Mouse (Mus musculus): ENCODE data around the gene Hoxb4. TPM values are rescaled to one million over a fixed set of nuclear protein-coding genes. Genes with fewer than 3 reads are reported as not detected.

Gene Hoxb4
- polyA plus RNA-seq, 1 experiment from 2014 or later = 7.5 TPM

DNA sequence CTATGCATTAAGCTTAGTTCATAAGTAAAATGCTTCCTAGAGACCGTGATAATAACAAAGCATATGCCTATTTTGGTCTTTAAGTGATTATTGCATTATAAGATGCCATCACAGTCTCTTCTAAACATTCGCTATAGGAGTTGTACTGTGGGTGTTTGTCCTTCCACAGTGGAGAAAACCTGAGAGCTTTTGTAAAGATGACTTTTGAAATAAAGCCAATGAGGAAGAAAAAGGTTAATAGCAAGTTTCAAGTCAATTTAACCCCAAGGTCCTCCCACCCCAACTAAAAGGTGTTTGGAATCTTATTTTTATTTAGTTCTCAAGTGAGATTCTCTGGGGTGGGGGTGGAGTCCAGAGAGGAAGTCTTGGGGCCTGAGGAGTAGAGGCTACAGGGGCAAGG, 4.9 kb upstream of the Hoxb4 start:
- 14% methylated on average over 2 of the region's 2 CpGs for WGBS
- ATAC-seq (ENCODE audit: low read depth) = no peak
- Histone ChIP-seq H3K9me3 (no peaks in the 10 kb centered on the region), H3K27ac (replicated peaks) (peak overlapping the region; percentile 100), H3K4me1 (replicated peaks) (peaks cover 100% of the 10 kb centered on the region), H3K4me2 (peak overlapping the region; percentile 96), H3K36me3 (no peaks in the 10 kb centered on the region), H3K9ac (peak overlapping the region; percentile 100), H3K4me3 (peak overlapping the region; percentile 99), H3K27me3 (no peaks in the 10 kb centered on the region)

DNA sequence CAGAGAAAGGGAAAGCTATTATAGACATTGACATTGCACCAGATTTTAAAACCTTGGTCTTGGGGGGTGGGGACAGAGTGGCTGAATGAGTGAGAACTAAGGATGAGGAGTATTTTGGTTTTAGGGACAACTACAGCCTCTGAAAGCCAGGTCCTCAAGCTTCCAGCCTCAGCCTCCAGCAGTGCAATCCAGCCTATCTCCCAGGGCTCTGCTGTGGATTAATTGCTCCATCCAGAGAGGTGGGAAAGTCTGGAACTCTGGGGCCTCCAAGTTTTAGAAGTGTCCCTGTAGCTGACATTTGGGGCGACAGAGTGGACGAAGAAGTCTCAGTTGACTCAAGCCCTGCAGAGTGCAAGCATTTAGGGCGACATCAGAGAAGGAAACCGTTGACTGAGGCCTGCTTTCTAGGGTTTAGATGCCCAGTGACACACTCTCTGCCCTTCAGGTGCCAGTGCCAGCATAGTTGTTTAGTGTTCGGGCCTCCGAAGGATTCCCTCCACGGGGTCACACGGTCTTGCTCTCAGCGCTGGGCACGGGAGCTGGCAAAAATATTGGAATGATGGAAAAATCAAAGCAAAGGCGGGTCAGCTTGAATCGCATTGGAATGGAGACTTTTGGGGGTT, 4.2 kb upstream of the Hoxb4 start:
- peak overlapping the region; percentile 99 for H3K4me3 ChIP-seq
- H3K4me2 ChIP-seq = peak overlapping the region; percentile 96
- H3K4me1 ChIP-seq (replicated peaks) = peaks cover 94% of the 10 kb centered on the region
- H3K36me3 ChIP-seq = no peaks in the 10 kb centered on the region
- ATAC-seq (ENCODE audit: low read depth) = no peak
- H3K27me3 ChIP-seq = no peaks in the 10 kb centered on the region
- no peaks in the 10 kb centered on the region for H3K9me3 ChIP-seq
- WGBS = 3% methylated on average over 12 of the region's 12 CpGs
- peak overlapping the region; percentile 100 for H3K9ac ChIP-seq
- peak overlapping the region; percentile 100 for H3K27ac ChIP-seq (replicated peaks)

DNA sequence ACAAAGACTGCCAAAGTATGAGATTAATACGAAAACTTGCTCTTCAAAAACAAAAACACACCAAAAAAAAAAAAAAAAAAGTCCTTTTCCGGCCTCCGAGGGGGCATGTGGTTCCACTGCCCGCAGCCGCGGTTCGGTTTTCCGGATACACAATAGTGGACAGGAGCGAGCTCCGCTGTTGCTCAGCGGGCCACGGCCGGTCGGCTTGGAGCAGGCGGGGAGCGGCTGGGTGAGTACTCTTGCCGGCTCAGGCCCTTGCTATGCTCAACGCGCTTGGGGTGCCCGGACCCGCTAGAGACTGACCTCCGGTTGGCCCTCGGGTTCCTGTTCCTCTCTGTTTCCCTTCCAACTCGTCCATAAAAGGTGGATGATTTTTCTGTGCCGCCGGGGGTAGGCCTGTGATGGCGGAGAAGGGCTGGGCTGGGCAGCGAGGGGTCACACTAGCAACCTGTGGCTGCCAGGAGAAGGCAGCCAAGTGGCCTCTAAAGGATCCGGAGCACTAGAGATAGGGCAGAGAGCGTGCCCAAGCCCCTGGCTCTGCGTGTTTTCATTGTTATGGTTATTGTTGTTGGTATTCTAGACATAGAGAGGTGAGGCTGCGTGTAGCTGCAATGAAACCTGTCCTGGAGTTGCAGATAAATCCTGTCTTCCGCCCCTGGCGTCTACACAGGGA, 3.3 kb upstream of the Hoxb4 start:
- Histone ChIP-seq H3K36me3 (no peaks in the 10 kb centered on the region), H3K9ac (peak overlapping the region; percentile 100), H3K4me2 (peak overlapping the region; percentile 96), H3K4me1 (replicated peaks) (peaks cover 89% of the 10 kb centered on the region), H3K9me3 (no peaks in the 10 kb centered on the region), H3K4me3 (peak overlapping the region; percentile 99), H3K27ac (replicated peaks) (peak overlapping the region; percentile 100), H3K27me3 (no peaks in the 10 kb centered on the region)
- WGBS = under 1% methylated on average over 34 of the region's 34 CpGs
- ATAC-seq (ENCODE audit: low read depth) = no peak

DNA sequence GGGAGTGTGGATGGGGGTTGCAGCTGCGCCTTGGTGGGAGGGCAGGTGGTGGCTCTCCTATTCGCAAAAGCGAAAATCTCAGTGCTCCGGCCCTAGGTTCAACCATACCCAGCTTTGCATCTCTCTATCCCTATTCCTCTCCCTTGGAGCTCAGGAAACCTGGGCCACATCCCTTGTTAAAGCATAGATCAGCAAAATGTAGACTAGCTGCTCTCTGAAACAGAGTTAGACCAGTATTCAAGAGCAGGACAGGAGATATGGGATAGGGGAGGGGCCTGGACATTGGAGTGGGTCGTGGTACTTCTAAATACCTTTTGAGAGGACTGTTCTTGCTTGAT, 2.8 kb upstream of the Hoxb4 start:
- 2% methylated on average over 5 of the region's 5 CpGs for WGBS

DNA sequence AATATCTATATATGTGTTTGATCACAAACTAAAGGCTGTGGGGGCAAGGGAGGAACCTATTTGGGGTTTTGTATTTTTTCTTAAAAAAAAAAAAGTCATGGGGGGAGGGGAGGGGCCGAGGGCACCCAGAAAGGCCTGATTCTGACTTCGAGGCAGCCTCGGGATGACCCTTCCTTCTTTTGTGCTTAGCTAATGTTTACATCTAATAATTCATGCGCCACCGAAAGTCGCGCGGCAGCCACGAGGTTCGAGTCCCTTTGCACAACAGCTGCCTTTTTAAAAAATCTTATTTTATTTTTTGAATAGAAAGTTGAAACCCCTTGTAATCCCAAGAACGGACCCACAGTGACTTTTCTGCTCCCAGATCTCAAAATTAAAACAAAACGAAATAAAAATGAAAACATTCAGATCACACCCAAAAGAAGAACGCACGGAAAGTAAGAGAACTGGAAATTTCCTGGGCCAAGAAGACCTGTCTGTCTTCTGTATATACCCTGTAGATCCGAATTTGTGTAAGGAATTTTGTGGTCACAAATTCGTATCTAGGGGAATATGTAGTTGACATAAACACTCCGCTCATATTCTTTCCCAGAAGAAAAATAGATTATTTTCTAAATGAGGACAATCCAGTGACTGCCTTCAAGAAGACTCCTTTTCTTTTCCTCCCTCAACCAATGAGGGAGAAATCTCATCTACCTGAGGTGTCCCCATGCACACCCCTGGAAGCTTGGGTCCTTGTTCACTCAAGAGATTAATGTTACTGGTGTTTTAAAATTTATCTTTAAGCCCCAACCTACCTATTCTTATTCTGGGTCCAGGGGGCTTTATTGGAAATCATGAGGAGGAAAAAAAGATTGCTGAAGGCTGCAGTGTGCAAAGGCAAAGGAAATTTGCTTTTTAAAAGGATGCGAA, 1.1 kb upstream of the Hoxb4 start:
- Histone ChIP-seq H3K4me2 (peak overlapping the region; percentile 96), H3K9ac (peak overlapping the region; percentile 100), H3K27ac (replicated peaks) (peak overlapping the region; percentile 100), H3K27me3 (no peaks in the 10 kb centered on the region), H3K36me3 (peaks cover 7% of the 10 kb centered on the region; the same call in 1 of the 2 replicates), H3K4me1 (replicated peaks) (peaks cover 89% of the 10 kb centered on the region), H3K9me3 (no peaks in the 10 kb centered on the region), H3K4me3 (peak overlapping the region; percentile 99)
- WGBS = 4% methylated on average over 18 of the region's 18 CpGs
- no peak for ATAC-seq (ENCODE audit: low read depth)

More for the DNA sequence above, 2.8 kb upstream of the Hoxb4 start:
- peak overlapping the region; percentile 100 for H3K27ac ChIP-seq (replicated peaks)
- H3K9me3 ChIP-seq = no peaks in the 10 kb centered on the region
- no peaks in the 10 kb centered on the region for H3K36me3 ChIP-seq
- peak overlapping the region; percentile 96 for H3K4me2 ChIP-seq
- H3K4me3 ChIP-seq = peak overlapping the region; percentile 99
- no peaks in the 10 kb centered on the region for H3K27me3 ChIP-seq
- no peak for ATAC-seq (ENCODE audit: low read depth)
- peak overlapping the region; percentile 100 for H3K9ac ChIP-seq
- H3K4me1 ChIP-seq (replicated peaks) = peaks cover 89% of the 10 kb centered on the region

DNA sequence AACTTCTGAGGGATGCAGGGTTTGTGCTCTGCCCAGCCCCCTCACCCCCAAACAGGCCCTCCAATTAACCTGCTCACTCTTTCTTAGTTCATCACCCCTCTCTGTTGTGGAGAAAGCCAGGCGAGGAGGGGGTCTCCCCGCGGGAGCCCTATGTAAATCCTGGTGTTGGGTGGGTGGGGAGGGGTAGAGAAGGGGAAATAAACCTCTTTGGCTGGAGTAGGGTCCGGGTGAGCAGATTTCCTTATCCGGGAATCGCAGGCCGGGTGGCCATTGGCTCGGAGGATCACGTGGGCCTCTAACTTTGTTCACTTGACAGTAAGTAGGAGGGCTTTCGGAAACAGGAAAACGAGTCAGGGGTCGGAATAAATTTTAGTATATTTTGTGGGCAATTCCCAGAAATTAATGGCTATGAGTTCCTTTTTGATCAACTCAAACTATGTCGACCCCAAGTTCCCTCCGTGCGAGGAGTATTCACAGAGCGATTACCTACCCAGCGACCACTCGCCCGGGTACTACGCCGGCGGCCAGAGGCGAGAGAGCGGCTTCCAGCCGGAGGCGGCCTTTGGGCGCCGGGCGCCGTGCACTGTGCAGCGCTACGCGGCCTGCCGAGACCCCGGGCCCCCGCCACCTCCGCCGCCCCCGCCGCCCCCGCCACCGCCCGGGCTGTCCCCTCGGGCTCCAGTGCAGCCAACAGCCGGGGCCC, 452 bp downstream of the Hoxb4 start:
- Histone ChIP-seq H3K27me3 (no peaks in the 10 kb centered on the region), H3K4me1 (replicated peaks) (peaks cover 89% of the 10 kb centered on the region), H3K27ac (replicated peaks) (peak overlapping the region; percentile 100), H3K9me3 (no peaks in the 10 kb centered on the region), H3K4me2 (peak overlapping the region; percentile 96), H3K9ac (peak overlapping the region; percentile 100), H3K36me3 (peaks cover 7% of the 10 kb centered on the region; the same call in 1 of the 2 replicates), H3K4me3 (peak overlapping the region; percentile 99)
- ATAC-seq (ENCODE audit: low read depth) = peak; percentile 67
- WGBS = under 1% methylated on average over 29 of the region's 45 CpGs

DNA sequence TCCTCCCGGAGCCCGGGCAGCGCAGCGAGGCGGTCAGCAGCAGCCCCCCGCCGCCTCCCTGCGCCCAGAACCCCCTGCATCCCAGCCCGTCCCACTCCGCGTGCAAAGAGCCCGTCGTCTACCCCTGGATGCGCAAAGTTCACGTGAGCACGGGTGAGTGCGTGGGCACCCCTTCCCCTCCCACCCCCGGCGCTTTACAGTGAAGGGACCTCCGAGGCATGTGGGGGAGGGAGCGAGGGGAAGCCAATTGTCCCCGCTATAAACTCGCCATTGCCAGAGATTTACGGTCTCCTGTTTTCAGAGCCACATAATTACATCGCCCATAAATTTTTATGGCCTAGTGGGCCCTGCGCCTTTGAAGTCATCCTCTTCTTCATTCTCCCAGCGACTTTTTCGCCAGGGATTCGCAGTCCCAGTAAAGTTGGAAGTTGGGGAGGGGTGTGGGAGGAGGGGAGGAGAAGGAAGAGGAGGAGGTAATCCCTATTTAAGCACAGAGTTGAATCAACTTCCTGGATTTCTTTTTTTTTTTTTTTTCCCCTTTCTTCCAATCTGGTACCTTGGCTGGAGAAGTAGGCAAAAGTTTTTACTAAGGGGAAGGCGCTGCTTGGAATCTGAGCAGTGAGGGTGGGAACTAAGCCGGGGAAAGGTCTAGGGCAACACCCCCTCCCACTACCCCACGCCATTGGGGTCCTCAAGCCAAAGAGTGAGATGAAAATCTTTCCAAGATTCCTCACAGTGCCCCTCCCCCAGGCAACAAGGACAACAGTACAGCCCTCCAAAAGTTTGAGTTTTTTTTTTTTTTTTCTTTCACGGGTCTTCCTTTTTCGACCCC, 1.2 kb downstream of the Hoxb4 start:
- H3K27ac ChIP-seq (replicated peaks) = peak overlapping the region; percentile 100
- no peaks in the 10 kb centered on the region for H3K27me3 ChIP-seq
- ATAC-seq (ENCODE audit: low read depth) = peak; percentile 88

DNA sequence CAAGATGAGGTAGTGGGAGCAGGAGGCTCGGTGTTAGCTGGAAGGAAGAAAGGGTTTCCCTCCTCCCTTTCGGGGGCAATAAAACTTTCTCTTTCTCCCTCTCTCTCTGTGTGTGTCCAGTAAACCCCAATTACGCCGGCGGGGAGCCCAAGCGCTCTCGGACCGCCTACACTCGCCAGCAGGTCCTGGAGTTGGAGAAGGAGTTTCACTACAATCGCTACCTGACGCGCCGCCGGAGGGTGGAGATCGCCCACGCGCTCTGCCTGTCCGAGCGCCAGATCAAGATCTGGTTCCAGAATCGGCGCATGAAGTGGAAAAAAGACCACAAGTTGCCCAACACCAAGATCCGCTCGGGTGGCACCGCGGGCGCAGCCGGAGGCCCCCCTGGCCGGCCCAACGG, 1.8 kb downstream of the Hoxb4 start:
- Histone ChIP-seq H3K9ac (peak overlapping the region; percentile 100), H3K27ac (replicated peaks) (peak overlapping the region; percentile 100), H3K9me3 (no peaks in the 10 kb centered on the region), H3K4me1 (replicated peaks) (peaks cover 89% of the 10 kb centered on the region), H3K36me3 (peaks cover 10% of the 10 kb centered on the region; the same call in 1 of the 2 replicates), H3K4me3 (peak overlapping the region; percentile 99), H3K4me2 (peak overlapping the region; percentile 96), H3K27me3 (no peaks in the 10 kb centered on the region)
- WGBS = under 1% methylated on average over 29 of the region's 29 CpGs
- ATAC-seq (ENCODE audit: low read depth) = peak; percentile 7; the same call in 1 of the 2 replicates

More for the DNA sequence above, 1.2 kb downstream of the Hoxb4 start:
- H3K9me3 ChIP-seq = no peaks in the 10 kb centered on the region
- H3K9ac ChIP-seq = peak overlapping the region; percentile 100
- under 1% methylated on average over 34 of the region's 34 CpGs for WGBS
- peak overlapping the region; percentile 99 for H3K4me3 ChIP-seq
- peak overlapping the region; percentile 96 for H3K4me2 ChIP-seq
- peaks cover 10% of the 10 kb centered on the region; the same call in 1 of the 2 replicates for H3K36me3 ChIP-seq
- peaks cover 89% of the 10 kb centered on the region for H3K4me1 ChIP-seq (replicated peaks)

DNA sequence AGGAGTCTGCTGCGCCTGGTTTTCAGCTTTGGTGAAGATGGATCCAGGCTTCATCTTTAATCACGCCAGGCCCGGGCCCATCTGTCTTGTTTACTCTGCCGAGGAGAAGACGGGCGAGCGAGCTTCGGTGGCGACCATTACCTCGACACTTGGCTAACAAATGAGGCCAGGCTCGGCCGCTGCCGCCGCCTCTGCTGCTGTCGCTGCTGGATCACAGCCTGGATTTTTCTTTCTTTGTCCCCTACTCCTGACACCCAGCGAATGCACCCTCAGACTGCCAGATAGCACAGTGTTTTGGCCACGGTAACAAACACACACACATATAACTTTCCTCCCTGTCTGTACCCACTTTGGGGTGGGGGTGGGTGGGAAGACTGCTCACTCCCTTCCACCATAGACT, 2.6 kb downstream of the Hoxb4 start:
- Histone ChIP-seq H3K27me3 (no peaks in the 10 kb centered on the region), H3K9me3 (no peaks in the 10 kb centered on the region), H3K27ac (replicated peaks) (peak overlapping the region; percentile 100), H3K4me2 (peak overlapping the region; percentile 96), H3K4me1 (replicated peaks) (peaks cover 89% of the 10 kb centered on the region), H3K36me3 (peaks cover 10% of the 10 kb centered on the region; the same call in 1 of the 2 replicates), H3K9ac (peak overlapping the region; percentile 100), H3K4me3 (peak overlapping the region; percentile 99)
- under 1% methylated on average over 17 of the region's 17 CpGs for WGBS
- no peak for ATAC-seq (ENCODE audit: low read depth)

DNA sequence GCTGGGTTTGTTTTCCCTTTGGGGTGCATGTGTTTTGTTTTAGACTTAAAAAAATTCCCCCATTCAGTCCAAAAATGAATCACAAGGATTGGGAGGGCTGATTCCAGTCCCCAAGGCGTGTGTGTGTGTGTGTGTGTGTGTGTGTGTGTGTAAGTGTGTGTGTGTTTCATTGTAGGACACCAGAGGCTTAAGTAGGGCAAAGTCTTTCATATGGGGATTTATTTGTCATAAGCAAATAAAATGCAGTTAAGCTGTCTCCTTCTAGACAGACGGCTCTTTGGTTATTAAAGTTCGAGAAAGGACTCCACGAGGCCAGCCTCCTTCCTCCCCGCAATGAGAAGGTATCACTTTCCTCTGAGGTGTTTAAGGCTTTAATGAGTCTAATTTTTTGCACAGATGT, 3.8 kb downstream of the Hoxb4 start:
- 6% methylated on average over 5 of the region's 5 CpGs for WGBS
- Histone ChIP-seq H3K4me3 (peak overlapping the region; percentile 99), H3K4me2 (peak overlapping the region; percentile 96), H3K4me1 (replicated peaks) (peaks cover 89% of the 10 kb centered on the region), H3K9ac (peak overlapping the region; percentile 100), H3K36me3 (peaks cover 12% of the 10 kb centered on the region; the same call in 1 of the 2 replicates), H3K27ac (replicated peaks) (peak overlapping the region; percentile 100), H3K9me3 (no peaks in the 10 kb centered on the region), H3K27me3 (no peaks in the 10 kb centered on the region)
- ATAC-seq (ENCODE audit: low read depth) = no peak

DNA sequence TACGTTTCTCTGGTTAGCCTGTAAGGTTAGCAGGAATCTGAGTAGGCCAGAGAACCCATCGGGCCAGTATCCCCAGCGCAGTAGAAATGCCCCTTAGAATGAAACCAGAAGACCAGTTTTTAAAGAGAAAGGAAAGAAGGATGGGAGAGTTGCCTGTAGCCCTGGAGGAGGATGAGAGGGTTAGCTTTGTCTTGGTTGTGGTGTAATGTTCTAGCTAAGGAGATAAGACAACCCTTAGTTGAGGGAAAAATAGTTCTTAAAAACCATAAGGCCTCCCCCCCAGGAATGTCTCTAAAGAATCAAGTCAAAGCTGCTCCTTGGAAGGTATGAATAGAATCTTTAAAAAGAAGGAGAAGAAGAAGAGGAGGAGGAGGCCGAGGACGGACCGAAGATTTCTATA, 4.7 kb downstream of the Hoxb4 start:
- H3K9ac ChIP-seq = peak overlapping the region; percentile 100
- peaks cover 89% of the 10 kb centered on the region for H3K4me1 ChIP-seq (replicated peaks)
- peaks cover 12% of the 10 kb centered on the region; the same call in 1 of the 2 replicates for H3K36me3 ChIP-seq
- WGBS = 4% methylated on average over 6 of the region's 6 CpGs
- H3K4me2 ChIP-seq = peak overlapping the region; percentile 96
- H3K4me3 ChIP-seq = peak overlapping the region; percentile 99
- H3K27me3 ChIP-seq = no peaks in the 10 kb centered on the region
- no peak for ATAC-seq (ENCODE audit: low read depth)
- peak overlapping the region; percentile 100 for H3K27ac ChIP-seq (replicated peaks)
- H3K9me3 ChIP-seq = no peaks in the 10 kb centered on the region

Measured in neural tube, embryonic 13.5 days (tissue).